Mouse (Mus musculus) central nervous system, embryonic 14 days (tissue): ENCODE data around the gene Mplkip. TPM values are rescaled to one million over a fixed set of nuclear protein-coding genes. Genes with fewer than 3 reads are reported as not detected.

ENCODE experiments used
- polyA plus RNA-seq: library from polyadenylated mRNA; depleted of rRNA; stranded (reverse); fragments of >200 nt; gene quantifications from 2 replicates; pipeline ENCODE4 v1.2.3, GENCODE M21; 2012; rRNA removed

The Mplkip gene
- polyA plus RNA-seq, result 22.1 and 23.6 TPM in 2 replicates

DNA sequence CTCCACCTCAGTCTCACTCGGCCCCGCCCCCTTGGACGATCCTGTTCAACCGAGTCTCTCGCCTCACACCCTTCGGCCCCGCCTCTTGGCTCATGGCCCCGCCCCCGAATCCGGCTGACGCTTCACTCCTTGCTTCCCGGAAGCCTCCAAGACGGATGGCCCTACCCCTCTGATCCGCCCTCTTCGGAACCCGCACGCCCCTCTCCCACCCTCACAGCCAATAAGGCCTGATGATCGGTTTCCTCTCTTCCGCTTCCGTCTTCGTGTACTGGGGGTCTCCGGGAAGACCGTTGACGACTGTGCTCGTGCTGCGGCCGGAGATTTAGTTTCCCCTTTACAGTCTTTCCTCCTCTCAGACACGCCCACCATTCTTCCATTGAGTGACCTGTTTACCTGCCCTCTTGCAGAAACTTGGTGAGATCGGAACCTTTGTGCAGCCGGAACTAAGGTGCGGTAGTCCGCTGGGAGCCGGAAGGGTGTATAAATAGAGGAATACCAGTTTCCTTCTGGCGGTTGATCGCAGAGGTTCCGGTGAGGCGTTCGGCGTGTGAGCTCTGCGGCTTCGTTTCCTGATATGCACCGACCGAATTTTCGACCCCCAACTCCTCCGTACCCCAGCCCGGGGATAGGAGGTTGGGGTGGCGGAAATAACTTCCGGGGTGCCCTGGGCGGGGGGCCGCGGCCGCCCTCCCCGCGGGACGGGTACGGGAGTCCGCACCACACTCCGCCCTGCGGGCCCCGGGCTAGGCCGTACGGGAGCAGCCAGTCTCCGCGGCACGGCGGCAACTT is at the start of gene Mplkip, which contains the start of gene Sugct:
Mplkip (plus strand) TSS at position 282 of the 789 bp plus-strand sequence.
Sugct (minus strand) TSS at position 643 of the 789 bp plus-strand sequence.

Other genes with a start within 250 kb of the Mplkip start
- gene Sugct, start 361 bp downstream of the Mplkip start, polyA plus RNA-seq, result 1.2 and 1.5 TPM in 2 replicates
- gene Cdk13, start 109.9 kb downstream of the Mplkip start, polyA plus RNA-seq, result 37.4 and 40.3 TPM in 2 replicates
- gene Rala, start 249.0 kb downstream of the Mplkip start, polyA plus RNA-seq, result 87.1 and 97.5 TPM in 2 replicates